Mouse (Mus musculus): ENCODE results near the gene Prkg1. TPM values are rescaled to one million over a fixed set of nuclear protein-coding genes. Genes with fewer than 3 reads are reported as not detected.
A peak's percentile ranks its signal among the peaks of the same experiment; 100 is the strongest.

Prkg1 gene
- polyA plus RNA-seq, 1 experiment from 2014 or later: 7.1 TPM

DNA sequence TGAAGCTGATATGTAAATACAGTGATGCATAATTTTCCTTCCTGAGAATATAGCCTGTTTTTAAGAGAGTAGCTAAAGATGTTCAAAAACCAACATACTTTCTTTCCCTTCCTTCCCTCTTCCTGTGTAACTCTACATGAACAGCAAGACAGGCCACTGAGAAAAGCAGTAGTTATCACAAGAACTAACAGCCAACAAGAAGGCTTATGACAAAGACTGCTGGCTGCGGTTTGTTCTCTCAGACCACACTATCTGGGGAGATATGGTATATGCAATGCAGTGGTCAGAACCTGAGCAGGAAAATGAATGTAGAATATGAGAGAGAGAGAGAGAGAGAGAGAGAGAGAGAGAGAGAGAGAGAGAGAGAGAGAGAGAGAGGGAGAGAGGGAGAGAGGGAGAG, 15.4 kb upstream of the Prkg1 start:
- DNase-seq (ENCODE audit: low spot score) (no peak), ATAC-seq (replicated peaks; ENCODE audit: insufficient number of reproducible peaks, low FRiP score, low TSS enrichment, low read depth) (no peak)
- no peaks in the 10 kb centered on the region for H3K4me1 ChIP-seq (ENCODE audit: control insufficient read depth, insufficient read depth, low read length)
- no peak overlapping the region for H3K4me2 ChIP-seq (ENCODE audit: low read depth, low read length)
- no peaks in the 10 kb centered on the region for H3K9me3 ChIP-seq (replicated peaks; ENCODE audit: control insufficient read depth, low read length)
- H3K9ac ChIP-seq (replicated peaks; ENCODE audit: low read length): no peak overlapping the region
- H3K36me3 ChIP-seq (replicated peaks; ENCODE audit: control insufficient read depth, insufficient read depth, low read depth, low read length): no peaks in the 10 kb centered on the region
- no peak overlapping the region for H3K27ac ChIP-seq (replicated peaks; ENCODE audit: low read depth, low read length)
- H3K27me3 ChIP-seq (ENCODE audit: control insufficient read depth, insufficient read depth, low read length): no peaks in the 10 kb centered on the region
- WGBS: 92% methylated on average over 1 of the region's 1 CpGs
- no peak overlapping the region for H3K4me3 ChIP-seq (ENCODE audit: low read depth, low read length)

DNA sequence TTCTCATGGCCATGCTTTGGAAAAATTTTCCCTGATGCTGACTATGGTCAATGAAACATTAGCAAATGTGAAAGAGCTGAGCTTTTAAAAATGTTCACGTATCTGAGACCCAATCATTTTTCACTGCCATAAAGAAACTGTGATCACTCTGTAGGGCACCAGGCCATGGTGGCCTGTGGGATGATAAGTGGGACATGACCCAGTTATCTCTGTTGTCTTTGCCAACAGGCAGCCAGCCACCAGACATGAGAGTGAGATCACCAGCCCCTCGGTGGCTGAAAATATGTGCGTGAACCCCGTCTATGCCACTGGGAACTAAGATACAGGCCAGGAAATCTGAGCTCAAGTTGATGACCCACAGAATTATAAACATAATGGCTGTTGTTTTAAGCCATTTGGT, 14.2 kb upstream of the Prkg1 start:
- Histone ChIP-seq H3K36me3 (replicated peaks; ENCODE audit: control insufficient read depth, insufficient read depth, low read depth, low read length) (no peaks in the 10 kb centered on the region), H3K9me3 (replicated peaks; ENCODE audit: control insufficient read depth, low read length) (no peaks in the 10 kb centered on the region), H3K9ac (replicated peaks; ENCODE audit: low read length) (no peak overlapping the region), H3K27me3 (ENCODE audit: control insufficient read depth, insufficient read depth, low read length) (no peaks in the 10 kb centered on the region), H3K27ac (replicated peaks; ENCODE audit: low read depth, low read length) (no peak overlapping the region), H3K4me2 (ENCODE audit: low read depth, low read length) (no peak overlapping the region), H3K4me1 (ENCODE audit: control insufficient read depth, insufficient read depth, low read length) (no peaks in the 10 kb centered on the region), H3K4me3 (ENCODE audit: low read depth, low read length) (no peak overlapping the region)
- WGBS: 77% methylated on average over 4 of the region's 4 CpGs
- ATAC-seq (replicated peaks; ENCODE audit: insufficient number of reproducible peaks, low FRiP score, low TSS enrichment, low read depth): no peak
- no peak for DNase-seq (ENCODE audit: low spot score)

DNA sequence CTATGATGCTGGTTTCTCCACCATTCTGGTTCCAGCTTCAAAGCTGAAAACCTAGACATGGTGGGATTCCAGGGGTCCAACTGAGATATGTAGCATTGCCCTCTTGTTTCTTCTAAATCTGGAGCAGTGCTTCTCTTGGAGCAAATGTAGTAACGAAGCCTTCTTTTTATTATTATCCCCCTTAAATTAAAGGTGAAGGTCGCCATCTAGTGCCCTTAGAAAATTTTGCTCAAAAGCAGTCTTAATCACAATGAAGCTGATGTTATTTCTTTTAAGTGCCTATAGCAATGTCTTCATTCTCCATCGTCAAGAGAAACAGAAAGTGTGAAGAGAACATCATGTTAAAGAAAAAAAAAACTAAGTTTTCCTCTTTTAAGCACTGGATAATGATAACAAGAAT, 2.2 kb upstream of the Prkg1 start:
- H3K27ac ChIP-seq (replicated peaks; ENCODE audit: low read depth, low read length): no peak overlapping the region
- H3K4me2 ChIP-seq (ENCODE audit: low read depth, low read length): no peak overlapping the region
- no peaks in the 10 kb centered on the region for H3K27me3 ChIP-seq (ENCODE audit: control insufficient read depth, insufficient read depth, low read length)
- H3K36me3 ChIP-seq (replicated peaks; ENCODE audit: control insufficient read depth, insufficient read depth, low read depth, low read length): no peaks in the 10 kb centered on the region
- no peaks in the 10 kb centered on the region for H3K4me1 ChIP-seq (ENCODE audit: control insufficient read depth, insufficient read depth, low read length)
- H3K9me3 ChIP-seq (replicated peaks; ENCODE audit: control insufficient read depth, low read length): no peaks in the 10 kb centered on the region
- ATAC-seq (replicated peaks; ENCODE audit: insufficient number of reproducible peaks, low FRiP score, low TSS enrichment, low read depth) (no peak), DNase-seq (ENCODE audit: low spot score) (peak; percentile 61)
- H3K9ac ChIP-seq (replicated peaks; ENCODE audit: low read length): no peak overlapping the region
- no peak overlapping the region for H3K4me3 ChIP-seq (ENCODE audit: low read depth, low read length)
- 4% methylated on average over 3 of the region's 3 CpGs for WGBS

DNA sequence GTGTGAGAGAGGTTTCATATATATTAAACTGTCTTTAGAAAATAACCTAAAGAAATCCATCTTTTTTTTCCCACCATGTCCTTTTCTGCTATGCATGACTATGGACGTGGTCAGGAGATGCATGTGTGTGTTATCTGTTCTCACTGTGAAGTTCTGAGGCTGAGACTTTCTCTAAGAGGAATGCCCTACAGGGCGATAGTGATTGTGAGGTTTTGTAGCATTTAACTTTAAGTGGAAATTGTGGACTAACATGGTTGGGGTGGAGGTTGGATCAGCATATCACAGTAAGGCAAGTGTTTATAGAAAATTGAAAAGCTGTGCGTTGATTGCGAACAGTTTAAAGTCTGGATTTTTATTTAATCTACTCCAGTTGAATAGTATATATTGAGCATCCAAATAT, 618 bp upstream of the Prkg1 start:
- ATAC-seq (replicated peaks; ENCODE audit: insufficient number of reproducible peaks, low FRiP score, low TSS enrichment, low read depth): peak; percentile 4; the same call in 1 of the 2 replicates
- H3K9ac ChIP-seq (replicated peaks; ENCODE audit: low read length): no peak overlapping the region
- no peak for DNase-seq (ENCODE audit: low spot score)
- no peak overlapping the region for H3K27ac ChIP-seq (replicated peaks; ENCODE audit: low read depth, low read length)
- H3K4me3 ChIP-seq (ENCODE audit: low read depth, low read length): no peak overlapping the region
- H3K4me1 ChIP-seq (ENCODE audit: control insufficient read depth, insufficient read depth, low read length): no peaks in the 10 kb centered on the region
- no peaks in the 10 kb centered on the region for H3K9me3 ChIP-seq (replicated peaks; ENCODE audit: control insufficient read depth, low read length)
- no peaks in the 10 kb centered on the region for H3K36me3 ChIP-seq (replicated peaks; ENCODE audit: control insufficient read depth, insufficient read depth, low read depth, low read length)
- no peak overlapping the region for H3K4me2 ChIP-seq (ENCODE audit: low read depth, low read length)
- no peaks in the 10 kb centered on the region for H3K27me3 ChIP-seq (ENCODE audit: control insufficient read depth, insufficient read depth, low read length)
- 27% methylated on average over 4 of the region's 4 CpGs for WGBS

DNA sequence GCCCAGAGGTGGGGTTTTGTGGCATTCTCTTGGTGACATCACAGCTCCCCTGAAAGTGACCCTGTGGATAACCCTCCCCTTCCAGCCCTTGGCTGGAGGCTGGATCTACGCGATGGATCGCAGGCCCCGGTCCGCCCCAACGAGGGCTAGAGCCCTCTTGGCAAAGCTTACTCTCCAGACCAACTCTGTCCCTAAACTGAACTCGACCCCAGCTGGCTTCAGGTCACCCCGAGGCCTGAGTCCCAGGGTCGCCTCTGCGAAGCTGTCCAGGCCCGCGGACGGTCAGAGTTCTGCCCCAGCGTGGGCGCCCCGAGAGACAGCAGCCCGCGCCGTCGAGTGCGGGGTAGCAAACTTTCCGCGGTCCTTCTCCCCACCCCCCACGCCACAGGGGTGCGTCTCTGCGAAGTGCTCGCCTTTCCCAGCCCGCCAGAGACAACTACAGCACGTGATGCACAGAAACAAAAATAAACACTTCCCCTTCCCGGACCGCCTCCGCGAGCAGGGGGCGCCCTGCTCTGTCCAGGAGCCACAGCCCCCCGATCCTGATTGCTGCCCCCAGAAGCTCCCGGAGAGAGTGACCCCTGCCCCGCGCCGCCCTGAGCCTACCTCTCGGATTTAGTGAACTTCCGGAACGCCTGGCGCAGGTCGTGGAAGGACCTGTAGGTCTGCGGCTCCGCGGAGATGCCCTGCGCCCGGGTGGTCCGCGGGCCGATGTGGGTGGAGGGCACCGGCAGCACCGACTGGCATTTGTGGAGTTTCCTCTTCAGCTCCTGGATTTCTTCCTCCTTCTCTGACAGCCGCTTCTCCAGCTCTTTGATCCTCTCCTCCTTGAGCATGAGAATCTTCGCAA, 657 bp downstream of the Prkg1 start:
- ATAC-seq (replicated peaks; ENCODE audit: insufficient number of reproducible peaks, low FRiP score, low TSS enrichment, low read depth) (no peak; the same call in 1 of the 2 replicates), DNase-seq (ENCODE audit: low spot score) (peak; percentile 61)
- Histone ChIP-seq H3K9ac (replicated peaks; ENCODE audit: low read length) (peak overlapping the region; percentile 59), H3K27ac (replicated peaks; ENCODE audit: low read depth, low read length) (peak overlapping the region; percentile 57), H3K4me1 (ENCODE audit: control insufficient read depth, insufficient read depth, low read length) (no peaks in the 10 kb centered on the region), H3K9me3 (replicated peaks; ENCODE audit: control insufficient read depth, low read length) (no peaks in the 10 kb centered on the region), H3K4me3 (ENCODE audit: low read depth, low read length) (peak overlapping the region; percentile 52), H3K36me3 (replicated peaks; ENCODE audit: control insufficient read depth, insufficient read depth, low read depth, low read length) (no peaks in the 10 kb centered on the region), H3K4me2 (ENCODE audit: low read depth, low read length) (peak overlapping the region; percentile 92), H3K27me3 (ENCODE audit: control insufficient read depth, insufficient read depth, low read length) (no peaks in the 10 kb centered on the region)
- under 1% methylated on average over 56 of the region's 56 CpGs for WGBS

DNA sequence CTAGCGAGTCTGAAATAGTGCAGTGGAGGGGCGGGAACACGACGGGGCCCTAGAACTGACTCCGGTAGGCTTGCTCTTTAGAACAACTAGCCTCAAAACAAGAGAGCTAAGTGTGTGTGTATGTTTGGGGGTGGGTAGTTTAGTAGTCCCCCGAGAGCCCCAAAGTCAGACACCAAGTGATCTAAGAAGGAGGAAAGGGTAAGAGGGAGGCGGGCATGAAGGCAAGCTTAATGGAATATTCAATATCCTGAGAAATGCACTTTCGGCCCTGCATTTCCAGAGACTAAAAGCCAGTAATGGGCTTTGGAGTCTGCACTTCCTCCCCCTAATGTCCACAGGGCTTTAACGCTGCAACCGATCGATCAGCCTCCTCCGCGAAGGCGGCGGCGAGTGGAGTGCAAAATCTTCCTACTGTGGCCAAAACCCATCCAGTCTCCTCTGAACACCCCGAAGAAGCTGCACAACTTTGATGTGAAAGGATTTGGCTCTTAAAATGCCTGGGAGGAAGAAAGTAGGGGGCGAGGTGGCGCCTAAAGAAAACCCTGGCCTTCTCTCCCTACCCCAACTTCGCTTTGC, 1.5 kb downstream of the Prkg1 start:
- Histone ChIP-seq H3K9ac (replicated peaks; ENCODE audit: low read length) (peak overlapping the region; percentile 59), H3K4me1 (ENCODE audit: control insufficient read depth, insufficient read depth, low read length) (no peaks in the 10 kb centered on the region), H3K36me3 (replicated peaks; ENCODE audit: control insufficient read depth, insufficient read depth, low read depth, low read length) (no peaks in the 10 kb centered on the region), H3K27me3 (ENCODE audit: control insufficient read depth, insufficient read depth, low read length) (no peaks in the 10 kb centered on the region), H3K4me2 (ENCODE audit: low read depth, low read length) (peak overlapping the region; percentile 92), H3K4me3 (ENCODE audit: low read depth, low read length) (peak overlapping the region; percentile 52), H3K9me3 (replicated peaks; ENCODE audit: control insufficient read depth, low read length) (no peaks in the 10 kb centered on the region), H3K27ac (replicated peaks; ENCODE audit: low read depth, low read length) (peak overlapping the region; percentile 0; the same call in 1 of the 2 replicates)
- DNase-seq (ENCODE audit: low spot score) (no peak), ATAC-seq (replicated peaks; ENCODE audit: insufficient number of reproducible peaks, low FRiP score, low TSS enrichment, low read depth) (no peak)
- 4% methylated on average over 20 of the region's 20 CpGs for WGBS

DNA sequence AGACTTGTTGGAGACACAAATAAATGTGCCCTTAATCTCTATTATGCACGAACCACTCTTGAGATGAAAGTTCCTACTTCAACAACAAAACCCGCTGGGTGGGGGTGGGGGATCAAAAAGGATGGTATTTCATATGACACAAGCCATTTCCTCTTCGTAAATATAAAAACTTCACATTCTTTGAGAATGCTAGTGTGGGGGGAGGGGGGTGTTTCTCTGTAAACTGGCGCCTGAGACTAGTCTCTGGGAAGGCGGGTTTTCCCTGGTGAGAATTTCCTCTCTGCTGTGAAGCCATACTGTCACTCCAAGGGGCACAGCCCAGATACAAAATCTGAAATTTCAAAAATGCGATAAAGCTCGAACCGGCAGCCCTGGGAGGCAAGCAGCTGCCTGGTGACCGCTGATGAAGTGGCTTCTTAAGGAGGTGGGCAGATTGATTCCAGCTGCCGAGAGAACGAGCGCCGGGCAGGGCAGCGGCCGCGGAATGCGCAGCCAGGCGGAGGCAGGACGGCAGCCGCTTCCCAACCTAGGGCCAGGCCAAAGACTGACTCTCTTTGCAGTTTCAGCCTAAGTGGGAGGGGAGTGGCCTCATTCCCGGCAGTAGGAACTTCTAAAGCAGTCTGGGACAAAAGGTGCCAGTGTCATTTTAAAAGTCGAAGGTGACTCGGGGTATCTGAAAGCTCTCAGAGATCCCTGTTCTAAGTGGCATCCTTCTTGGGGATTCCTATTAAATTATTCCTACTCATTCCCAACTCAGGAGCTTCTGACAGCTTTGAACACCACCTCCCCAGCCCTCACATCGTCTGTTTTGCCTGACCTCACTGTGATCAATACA, 2.2 kb downstream of the Prkg1 start:
- Histone ChIP-seq H3K36me3 (replicated peaks; ENCODE audit: control insufficient read depth, insufficient read depth, low read depth, low read length) (no peaks in the 10 kb centered on the region), H3K9me3 (replicated peaks; ENCODE audit: control insufficient read depth, low read length) (no peaks in the 10 kb centered on the region), H3K9ac (replicated peaks; ENCODE audit: low read length) (peak overlapping the region; percentile 50), H3K4me2 (ENCODE audit: low read depth, low read length) (peak overlapping the region; percentile 92), H3K4me1 (ENCODE audit: control insufficient read depth, insufficient read depth, low read length) (no peaks in the 10 kb centered on the region), H3K27me3 (ENCODE audit: control insufficient read depth, insufficient read depth, low read length) (no peaks in the 10 kb centered on the region), H3K4me3 (ENCODE audit: low read depth, low read length) (peak overlapping the region; percentile 29), H3K27ac (replicated peaks; ENCODE audit: low read depth, low read length) (peak overlapping the region; percentile 0; the same call in 1 of the 2 replicates)
- WGBS: under 1% methylated on average over 24 of the region's 24 CpGs
- ATAC-seq (replicated peaks; ENCODE audit: insufficient number of reproducible peaks, low FRiP score, low TSS enrichment, low read depth): peak; percentile 41
- DNase-seq (ENCODE audit: low spot score): peak; percentile 87
